Mouse (Mus musculus) myocyte (in vitro differentiated cells): Measurements from ENCODE around the gene Rap1gap2.

Experiments used
- MAX ChIP-seq: IDR thresholded peaks from one replicate; pipeline ENCODE4 v1.6.1; 2011; ENCODE audit warnings: low read depth, mild to moderate bottlenecking, control low read depth
- MYOD1 ChIP-seq, 3 experiments: IDR thresholded peaks; one replicate each; pipeline ENCODE4 v1.6.1; 2011; ENCODE audit warnings: control low read depth in 2 of 3, low read depth in 2 of 3, mild to moderate bottlenecking in 2 of 3, moderate library complexity in 1 of 3; ENCODE audit not compliant: insufficient read length in 2 of 3, control insufficient read depth in 1 of 3
- POLR2A ChIP-seq: IDR thresholded peaks from one replicate; pipeline ENCODE4 v1.6.1; 2011; ENCODE audit warnings: low read depth, mild to moderate bottlenecking, control low read depth, moderate library complexity; ENCODE audit not compliant: insufficient read length
- TCF12 ChIP-seq: IDR thresholded peaks from one replicate; pipeline ENCODE4 v1.6.1; 2011; ENCODE audit warnings: mild to moderate bottlenecking, control low read depth; ENCODE audit not compliant: poor library complexity, insufficient read depth, severe bottlenecking
- TCF3 ChIP-seq: IDR thresholded peaks from one replicate; pipeline ENCODE4 v1.6.1; 2011; ENCODE audit warnings: low read depth, control low read depth; ENCODE audit not compliant: insufficient read length
- USF1 ChIP-seq: IDR thresholded peaks from one replicate; pipeline ENCODE4 v1.6.1; 2011; ENCODE audit warnings: low read depth, mild to moderate bottlenecking, control low read depth, moderate library complexity

DNA sequence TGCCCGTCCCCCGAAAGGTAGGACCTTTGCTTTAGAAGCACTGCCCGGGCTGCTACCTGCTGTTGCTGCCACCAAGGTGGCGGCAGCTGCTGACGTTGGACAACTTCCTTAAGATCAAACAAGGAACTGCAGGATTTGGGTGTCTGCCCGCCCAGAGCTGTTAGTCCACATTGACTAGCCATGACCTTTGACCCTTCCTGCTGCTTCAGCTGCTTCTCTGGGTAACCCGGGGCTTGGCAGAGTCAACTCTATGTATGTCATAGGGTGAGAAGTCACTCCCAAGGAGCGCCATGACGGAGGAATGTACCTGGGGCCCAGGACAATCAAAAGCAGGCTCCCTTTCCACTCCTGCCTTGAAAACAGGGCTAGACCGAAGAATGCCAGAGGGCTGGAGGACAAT lies 153.5 kb downstream of the Rap1gap2 start:
- TF ChIP-seq POLR2A: no peak
- no peak for TF ChIP-seq TCF12
- TF ChIP-seq USF1: no peak
- TF ChIP-seq MYOD1 (IDR thresholded peaks at IDR 0.05; ENCODE audit: control insufficient read depth in 1 of 3, insufficient read length in 2 of 3, low read depth in 2 of 3): no peak
- no peak for TF ChIP-seq MAX
- TF ChIP-seq TCF3: no peak
